Mouse (Mus musculus) heart, embryonic 16.5 days (tissue): ENCODE results near the gene Tmem114. TPM values are rescaled to one million over a fixed set of nuclear protein-coding genes. Genes with fewer than 3 reads are reported as not detected.
A peak's percentile ranks its signal among the peaks of the same experiment; 100 is the strongest.

ENCODE experiments used
- ATAC-seq: fragments of 200-750 bp; cut with Nextera tagmentation; replicated peaks from 2 replicates; pipeline ENCODE4 v1.8.0; 2017; ENCODE audit warnings: moderate number of reproducible peaks; ENCODE audit not compliant: insufficient read depth, low FRiP score; ENCODE audit errors: extremely low read depth
- H3K27ac ChIP-seq: fragments of 300-500 bp; sonication (generic); 2 replicates; pipeline ENCODE4 v1.5.1; 2014; ENCODE audit warnings: mild to moderate bottlenecking, low read length, control low read depth, moderate library complexity
- H3K27me3 ChIP-seq: fragments of 300-500 bp; sonication (generic); 2 replicates; pipeline ENCODE4 v1.6.1; 2014; ENCODE audit warnings: low read length, mixed read lengths; ENCODE audit not compliant: control insufficient read depth, insufficient read depth
- H3K36me3 ChIP-seq: fragments of 300-500 bp; sonication (generic); 2 replicates; pipeline ENCODE4 v1.6.1; 2014; ENCODE audit not compliant: control insufficient read depth, insufficient read depth
- H3K4me1 ChIP-seq: fragments of 300-500 bp; sonication (generic); 2 replicates; pipeline ENCODE4 v1.6.1; 2014; ENCODE audit warnings: low read length, mixed read lengths; ENCODE audit not compliant: control insufficient read depth, insufficient read depth
- H3K4me2 ChIP-seq: fragments of 300-500 bp; sonication (generic); 2 replicates; pipeline ENCODE4 v1.6.1; 2014; ENCODE audit warnings: low read depth, mild to moderate bottlenecking, control low read depth, low read length
- H3K4me3 ChIP-seq: fragments of 300-500 bp; sonication (generic); 2 replicates; pipeline ENCODE4 v1.5.1; 2014; ENCODE audit warnings: mild to moderate bottlenecking, control low read depth, low read length
- H3K9ac ChIP-seq: fragments of 300-500 bp; sonication (generic); 2 replicates; pipeline ENCODE4 v1.6.1; 2014; ENCODE audit warnings: low read length, control low read depth
- H3K9me3 ChIP-seq: fragments of 300-500 bp; sonication (generic); replicated peaks from 2 replicates; pipeline ENCODE4 v1.6.1; 2016; ENCODE audit warnings: low read length; ENCODE audit not compliant: control insufficient read depth
- WGBS: fragments of 180-500 bp; shearing (Covaris S2); extraction: QIAGEN DNeasy Blood & Tissue Kit; methylation state at CpG from one replicate; pipeline ENCODE4 v1.1.7; 2014; 5-methylcytosine and 5-hydroxymethylcytosine counted together
- polyA plus RNA-seq: library from polyadenylated mRNA; unstranded; fragments of >200 nt; fragmentation: Nextera tagmentation; extraction: Ambion mirVana; gene quantifications from 2 replicates; pipeline ENCODE4 v1.2.1, GENCODE M21; 2015

Tmem114 gene
- polyA plus RNA-seq, 1 experiment from 2014 or later, result not detected

DNA sequence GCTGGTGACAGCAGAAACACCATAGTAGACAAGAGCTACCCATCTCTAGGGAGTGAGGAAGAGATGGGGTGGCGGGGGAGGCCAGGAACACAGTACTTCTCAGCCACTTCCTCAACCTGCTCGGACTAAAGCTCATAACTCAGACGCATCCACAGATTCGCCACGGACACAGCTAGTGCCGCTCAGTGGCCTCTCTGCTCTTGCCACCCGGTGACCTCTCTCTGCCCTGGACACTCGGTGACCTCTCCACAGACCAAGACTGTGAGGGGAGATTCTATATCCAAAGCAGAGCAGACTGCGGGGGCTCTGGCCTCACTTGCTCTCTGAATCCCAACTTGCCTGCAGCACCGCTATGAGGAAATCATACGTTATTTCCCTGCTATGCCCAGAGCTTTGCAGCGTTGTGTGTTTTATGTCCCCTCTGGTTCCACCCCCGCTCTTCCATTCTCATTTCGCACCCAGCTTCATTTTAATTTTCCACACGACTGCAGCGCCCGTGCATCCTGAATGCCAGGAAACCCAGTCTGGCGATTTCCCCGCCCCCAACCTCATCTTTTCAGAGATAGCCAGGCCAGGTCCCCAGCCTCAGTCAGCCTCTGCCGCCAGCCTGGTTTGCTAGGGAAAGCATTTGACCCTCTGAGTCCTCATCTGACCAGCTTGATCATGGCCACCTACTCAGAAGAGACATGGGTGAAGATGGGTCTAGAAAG is 7.8 kb downstream of the Tmem114 start:
- no peaks in the 10 kb centered on the region for H3K9me3 ChIP-seq
- no peak overlapping the region for H3K4me2 ChIP-seq
- 63% methylated on average over 20 of the region's 20 CpGs for WGBS
- no peak overlapping the region for H3K27ac ChIP-seq
- no peaks in the 10 kb centered on the region for H3K4me1 ChIP-seq
- peaks cover 7% of the 10 kb centered on the region; the same call in 1 of the 2 replicates for H3K27me3 ChIP-seq
- no peaks in the 10 kb centered on the region for H3K36me3 ChIP-seq
- H3K9ac ChIP-seq, result no peak overlapping the region
- no peak for ATAC-seq
- no peak overlapping the region for H3K4me3 ChIP-seq

DNA sequence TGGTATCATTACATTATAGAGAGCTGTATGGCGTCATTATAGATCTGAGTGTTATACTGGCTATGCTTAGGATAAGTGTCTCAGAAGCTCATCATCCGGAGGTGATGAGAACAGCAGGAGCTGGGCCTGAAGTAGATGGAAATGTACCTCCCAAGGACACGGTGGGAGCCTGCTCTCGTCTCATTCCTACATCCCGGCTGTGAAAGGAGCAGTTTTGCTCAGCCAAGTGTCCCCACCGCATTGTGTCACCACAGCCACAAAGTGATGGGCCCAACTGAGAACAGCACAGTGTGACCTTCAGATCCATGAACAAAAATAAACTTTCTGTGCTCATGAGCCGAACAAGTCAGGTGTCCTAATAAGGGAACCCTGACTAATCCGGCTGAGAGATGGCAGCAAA is 8.9 kb downstream of the Tmem114 start:
- H3K9me3 ChIP-seq, result no peaks in the 10 kb centered on the region
- no peaks in the 10 kb centered on the region for H3K4me1 ChIP-seq
- no peaks in the 10 kb centered on the region for H3K36me3 ChIP-seq
- H3K27ac ChIP-seq, result no peak overlapping the region
- ATAC-seq, result no peak
- peaks cover 4% of the 10 kb centered on the region; the same call in 1 of the 2 replicates for H3K27me3 ChIP-seq
- H3K4me2 ChIP-seq, result no peak overlapping the region
- no peak overlapping the region for H3K4me3 ChIP-seq
- 80% methylated on average over 8 of the region's 8 CpGs for WGBS
- no peak overlapping the region for H3K9ac ChIP-seq

DNA sequence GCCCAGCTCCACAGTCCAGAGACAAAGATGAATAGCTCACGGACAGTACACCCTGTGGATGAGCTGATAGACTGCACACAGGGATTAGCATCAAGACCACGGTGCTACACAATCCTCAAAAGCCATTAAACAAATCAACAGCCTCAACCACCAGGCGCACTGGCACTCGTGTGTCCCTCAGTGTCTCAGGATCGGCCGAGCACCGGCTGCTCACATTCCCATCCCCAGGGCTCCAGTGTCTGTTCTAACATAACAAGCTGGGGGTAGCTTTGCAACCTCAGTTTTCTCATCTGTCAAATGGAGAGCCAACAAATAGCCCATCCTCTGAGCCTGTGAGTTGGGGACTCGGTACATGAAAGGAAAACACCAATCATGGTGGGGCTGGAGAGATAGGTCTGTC is 11.5 kb downstream of the Tmem114 start:
- Histone ChIP-seq H3K4me1 (no peaks in the 10 kb centered on the region), H3K4me3 (no peak overlapping the region), H3K27ac (no peak overlapping the region), H3K9ac (no peak overlapping the region), H3K4me2 (no peak overlapping the region), H3K27me3 (peaks cover 6% of the 10 kb centered on the region), H3K36me3 (no peaks in the 10 kb centered on the region), H3K9me3 (no peaks in the 10 kb centered on the region)
- ATAC-seq, result no peak
- 70% methylated on average over 8 of the region's 8 CpGs for WGBS

DNA sequence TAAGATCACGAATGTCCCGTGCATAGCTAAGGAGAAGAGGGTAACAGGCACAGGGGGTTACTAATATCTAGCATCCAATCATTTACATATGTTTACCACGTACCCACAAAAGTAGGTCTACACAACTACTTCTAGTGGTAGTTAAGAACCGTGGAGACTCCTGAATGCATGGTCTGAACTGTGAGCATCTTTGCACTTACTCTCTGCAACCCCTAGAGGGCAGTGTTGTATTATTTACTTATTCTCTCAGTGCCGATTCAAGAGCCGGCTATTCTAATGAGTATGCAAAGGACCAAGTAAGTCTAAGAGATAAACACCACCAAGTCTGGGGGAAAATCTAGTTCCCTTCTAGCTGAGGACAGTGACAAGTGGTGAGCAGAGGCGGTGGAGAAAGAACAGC is 12.7 kb downstream of the Tmem114 start:
- no peak overlapping the region for H3K9ac ChIP-seq
- peaks cover 6% of the 10 kb centered on the region for H3K27me3 ChIP-seq
- H3K4me1 ChIP-seq, result no peaks in the 10 kb centered on the region
- H3K9me3 ChIP-seq, result no peaks in the 10 kb centered on the region
- H3K4me3 ChIP-seq, result no peak overlapping the region
- WGBS, result 10% methylated on average over 7 of the region's 7 CpGs
- no peaks in the 10 kb centered on the region for H3K36me3 ChIP-seq
- H3K27ac ChIP-seq, result no peak overlapping the region
- no peak overlapping the region for H3K4me2 ChIP-seq
- 0 out of 2 replicates have a peak, but pooled peaks have one; percentile 37 for ATAC-seq

DNA sequence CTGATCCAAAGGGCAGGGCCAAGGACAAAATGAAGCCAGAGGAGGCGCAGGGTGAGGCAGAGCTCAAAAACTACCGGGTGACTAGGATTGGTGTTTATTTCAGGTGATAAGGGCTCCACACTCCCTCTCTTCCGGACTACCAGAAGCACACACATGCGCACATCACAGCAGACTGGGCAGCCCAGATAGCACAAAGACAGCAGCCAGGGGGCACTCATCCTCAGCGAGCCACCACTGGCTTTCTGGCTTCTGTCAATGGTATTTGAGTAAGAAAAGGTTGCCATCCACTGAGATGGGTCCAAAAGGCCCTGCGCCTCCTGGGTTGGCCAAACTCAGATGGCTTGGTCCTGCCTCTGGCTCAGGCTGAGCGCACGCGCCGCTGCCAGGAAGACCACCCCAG is 15.7 kb downstream of the Tmem114 start:
- Histone ChIP-seq H3K27ac (no peak overlapping the region), H3K9me3 (no peaks in the 10 kb centered on the region), H3K4me3 (no peak overlapping the region), H3K9ac (no peak overlapping the region), H3K4me2 (peak overlapping the region; percentile 44; the same call in 1 of the 2 replicates), H3K36me3 (no peaks in the 10 kb centered on the region), H3K4me1 (no peaks in the 10 kb centered on the region), H3K27me3 (peaks cover 6% of the 10 kb centered on the region)
- WGBS, result 17% methylated on average over 10 of the region's 10 CpGs
- no peak for ATAC-seq

DNA sequence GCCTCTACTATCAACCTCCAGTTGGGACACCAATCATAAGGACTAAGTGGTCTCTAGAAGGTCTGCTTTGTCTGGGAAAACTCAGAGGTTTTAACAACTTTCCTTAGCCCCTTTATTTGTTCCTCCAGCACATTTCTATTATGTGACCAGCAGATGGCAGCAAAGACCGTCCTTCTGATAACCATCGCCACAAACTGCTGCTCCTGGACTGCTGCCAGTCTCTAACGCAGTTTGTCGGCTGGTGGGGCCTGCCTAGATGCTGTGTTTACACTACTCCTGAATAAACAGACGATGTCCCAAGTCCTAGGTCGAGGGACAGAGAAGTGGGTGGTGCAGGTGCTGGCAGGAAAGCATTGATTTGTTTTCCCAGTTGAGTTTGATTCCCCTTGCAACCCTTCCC is 18.2 kb downstream of the Tmem114 start:
- Histone ChIP-seq H3K4me1 (no peaks in the 10 kb centered on the region), H3K9ac (no peak overlapping the region), H3K9me3 (no peaks in the 10 kb centered on the region), H3K27me3 (peaks cover 2% of the 10 kb centered on the region), H3K27ac (no peak overlapping the region), H3K4me2 (no peak overlapping the region), H3K36me3 (no peaks in the 10 kb centered on the region), H3K4me3 (no peak overlapping the region)
- 1% methylated on average over 6 of the region's 6 CpGs for WGBS
- ATAC-seq, result no peak

DNA sequence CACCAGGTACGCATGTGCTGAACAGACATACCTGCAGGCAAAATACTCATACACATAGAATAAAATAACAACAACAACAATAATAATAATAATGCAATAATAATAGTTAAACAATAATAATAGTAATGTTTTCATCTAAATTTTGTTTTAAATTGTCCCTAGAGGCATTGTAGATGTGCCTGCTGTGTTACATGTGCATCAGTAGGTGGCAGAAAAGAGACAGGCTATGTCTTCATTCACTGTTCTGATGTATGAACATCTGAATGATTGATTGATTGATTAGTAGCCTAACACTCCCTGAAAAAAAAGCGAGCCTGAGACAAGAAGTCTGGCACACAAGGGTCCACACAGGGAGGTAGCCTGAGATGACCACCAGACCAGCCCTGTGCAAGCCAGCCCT is 22.3 kb downstream of the Tmem114 start:
- no peaks in the 10 kb centered on the region for H3K4me1 ChIP-seq
- H3K36me3 ChIP-seq, result no peaks in the 10 kb centered on the region
- H3K9me3 ChIP-seq, result no peaks in the 10 kb centered on the region
- H3K9ac ChIP-seq, result no peak overlapping the region
- no peak overlapping the region for H3K27ac ChIP-seq
- WGBS, result 68% methylated on average over 2 of the region's 2 CpGs
- no peak overlapping the region for H3K4me3 ChIP-seq
- H3K27me3 ChIP-seq, result no peaks in the 10 kb centered on the region
- no peak overlapping the region for H3K4me2 ChIP-seq
- no peak for ATAC-seq

DNA sequence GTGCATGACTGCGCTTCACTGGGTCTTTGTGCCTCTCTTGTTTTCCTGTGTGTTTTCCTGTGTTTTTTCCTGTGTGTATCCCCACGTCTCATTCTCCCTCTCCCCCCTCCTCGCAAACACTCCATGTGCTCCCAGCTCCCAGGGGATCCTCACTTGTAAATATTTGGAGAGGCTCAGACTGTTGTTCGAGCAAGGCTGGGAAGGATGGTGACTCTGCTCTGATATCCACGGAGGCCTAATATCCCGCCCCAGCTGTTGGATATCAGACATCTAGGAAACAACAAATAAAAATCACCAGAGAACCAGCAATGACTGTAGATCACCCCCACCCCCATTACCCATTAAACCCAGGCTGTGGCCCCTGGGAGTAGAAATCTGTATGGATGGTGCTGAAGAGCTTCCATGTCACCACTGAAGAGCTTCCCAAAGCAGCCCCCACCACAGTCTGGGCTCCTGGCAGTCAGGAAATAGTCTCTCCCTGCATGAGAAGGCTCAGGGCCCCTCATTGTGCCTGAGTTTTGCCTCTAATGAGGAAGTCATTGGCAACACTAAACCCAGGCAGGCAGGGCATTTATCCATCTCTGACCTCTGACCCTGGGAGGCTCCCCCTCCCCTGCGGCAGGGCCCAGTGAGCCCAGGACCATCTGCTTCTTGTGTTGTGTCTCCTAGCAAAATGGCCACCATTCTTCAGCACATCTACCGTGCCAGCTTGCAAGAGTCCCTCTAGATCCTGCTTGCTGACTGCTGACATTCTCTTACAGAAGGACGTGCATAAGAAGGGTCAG is 23.6 kb downstream of the Tmem114 start:
- no peak overlapping the region for H3K4me2 ChIP-seq
- no peak for ATAC-seq
- H3K4me1 ChIP-seq, result no peaks in the 10 kb centered on the region
- no peaks in the 10 kb centered on the region for H3K27me3 ChIP-seq
- H3K9me3 ChIP-seq, result no peaks in the 10 kb centered on the region
- no peak overlapping the region for H3K4me3 ChIP-seq
- no peak overlapping the region for H3K9ac ChIP-seq
- WGBS, result 61% methylated on average over 9 of the region's 9 CpGs
- no peaks in the 10 kb centered on the region for H3K36me3 ChIP-seq
- no peak overlapping the region for H3K27ac ChIP-seq

DNA sequence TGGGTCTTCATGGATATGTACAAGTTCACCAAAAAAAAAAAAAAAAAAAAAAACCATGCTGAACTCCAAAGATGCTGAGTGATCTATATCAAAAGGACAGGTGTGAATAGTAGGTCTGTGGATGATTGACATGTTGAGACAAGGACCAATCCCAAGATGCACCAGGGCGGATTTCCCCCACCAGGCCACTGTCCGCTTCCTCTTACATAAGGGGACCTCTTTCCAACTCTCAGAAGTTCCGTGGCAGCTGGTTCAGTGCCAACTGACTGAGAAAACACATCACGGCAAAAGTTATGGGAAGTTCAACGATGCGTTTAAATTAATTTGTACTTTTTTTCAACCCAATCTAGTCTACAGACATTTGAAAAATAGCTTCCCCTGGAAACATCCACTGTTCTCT is 25.1 kb downstream of the Tmem114 start:
- no peak overlapping the region for H3K4me2 ChIP-seq
- H3K4me1 ChIP-seq, result no peaks in the 10 kb centered on the region
- H3K9me3 ChIP-seq, result no peaks in the 10 kb centered on the region
- 70% methylated on average over 6 of the region's 6 CpGs for WGBS
- H3K27me3 ChIP-seq, result no peaks in the 10 kb centered on the region
- no peak overlapping the region for H3K4me3 ChIP-seq
- no peak overlapping the region for H3K9ac ChIP-seq
- no peaks in the 10 kb centered on the region for H3K36me3 ChIP-seq
- ATAC-seq, result no peak
- no peak overlapping the region for H3K27ac ChIP-seq
